Mouse (Mus musculus) forebrain, embryonic 12.5 days (tissue): ENCODE results near the gene Cd247. TPM values are rescaled to one million over a fixed set of nuclear protein-coding genes. Genes with fewer than 3 reads are reported as not detected.

ENCODE experiments used
- ATAC-seq: fragments of 200-750 bp; cut with Nextera tagmentation; 2 replicates; pipeline ENCODE4 v1.8.0; 2017; ENCODE audit warnings: moderate TSS enrichment; ENCODE audit not compliant: low FRiP score
- H3K27ac ChIP-seq: fragments of 300-500 bp; sonication (generic); 2 replicates; pipeline ENCODE4 v1.5.1; 2016; ENCODE audit warnings: mild to moderate bottlenecking
- H3K27me3 ChIP-seq: fragments of 300-500 bp; sonication (generic); 2 replicates; pipeline ENCODE4 v1.6.1; 2016; ENCODE audit warnings: mild to moderate bottlenecking
- H3K36me3 ChIP-seq: fragments of 300-500 bp; sonication (generic); replicated peaks from 2 replicates; pipeline ENCODE4 v1.6.1; 2016; ENCODE audit warnings: mild to moderate bottlenecking
- H3K4me1 ChIP-seq: fragments of 300-500 bp; sonication (generic); 2 replicates; pipeline ENCODE4 v1.6.1; 2016
- H3K4me2 ChIP-seq: fragments of 300-500 bp; sonication (generic); 2 replicates; pipeline ENCODE4 v1.6.1; 2016; ENCODE audit warnings: mild to moderate bottlenecking, moderate library complexity
- H3K4me3 ChIP-seq: fragments of 300-500 bp; sonication (generic); replicated peaks from 2 replicates; pipeline ENCODE4 v1.5.1; 2016; ENCODE audit warnings: mild to moderate bottlenecking
- H3K9ac ChIP-seq: fragments of 300-500 bp; sonication (generic); 2 replicates; pipeline ENCODE4 v1.6.1; 2016; ENCODE audit warnings: mild to moderate bottlenecking
- H3K9me3 ChIP-seq: fragments of 300-500 bp; sonication (generic); 2 replicates; pipeline ENCODE4 v1.6.1; 2016
- WGBS: fragments of 180-500 bp; shearing (Covaris S2); methylation state at CpG from one replicate; pipeline ENCODE4 v1.1.7; 2016; 5-methylcytosine and 5-hydroxymethylcytosine counted together
- polyA plus RNA-seq: library from polyadenylated mRNA; unstranded; fragments of >200 nt; fragmentation: Nextera tagmentation; extraction: Ambion mirVana; gene quantifications from 2 replicates; pipeline ENCODE4 v1.2.1, GENCODE M21; 2016

The Cd247 gene
- polyA plus RNA-seq, 1 experiment from 2014 or later, result 1.1 TPM

GRCm38 (mm10) chr1:165781426-165781825, 7.1 kb upstream of the Cd247 start:
- no peak for ATAC-seq
- peak overlapping the region; percentile 60 for H3K4me2 ChIP-seq
- no peak overlapping the region for H3K9ac ChIP-seq
- H3K36me3 ChIP-seq, result no peaks in the 10 kb centered on the region
- no peaks in the 10 kb centered on the region for H3K9me3 ChIP-seq
- H3K4me3 ChIP-seq, result no peak overlapping the region
- 84% methylated on average over 9 of the region's 9 CpGs for WGBS
- peaks cover 20% of the 10 kb centered on the region for H3K4me1 ChIP-seq
- no peak overlapping the region for H3K27ac ChIP-seq
- peaks cover 32% of the 10 kb centered on the region for H3K27me3 ChIP-seq

- Histone ChIP-seq H3K9me3 (no peaks in the 10 kb centered on the region), H3K4me3 (no peak overlapping the region), H3K4me1 (peaks cover 17% of the 10 kb centered on the region), H3K27ac (no peak overlapping the region), H3K4me2 (no peak overlapping the region), H3K36me3 (no peaks in the 10 kb centered on the region), H3K27me3 (peaks cover 27% of the 10 kb centered on the region), H3K9ac (no peak overlapping the region)
- WGBS, result 91% methylated on average over 12 of the region's 12 CpGs
- ATAC-seq, result no peak
Observed at GRCm38 (mm10) chr1:165781911-165782310, 6.6 kb upstream of the Cd247 start.

GRCm38 (mm10) chr1:165786296-165786695, 2.2 kb upstream of the Cd247 start:
- 58% methylated on average over 11 of the region's 11 CpGs for WGBS
- Histone ChIP-seq H3K4me2 (no peak overlapping the region), H3K27me3 (peaks cover 8% of the 10 kb centered on the region)

GRCm38 (mm10) chr1:165789066-165789660, 682 bp downstream of the Cd247 start:
- Histone ChIP-seq H3K4me3 (no peak overlapping the region), H3K36me3 (no peaks in the 10 kb centered on the region), H3K9ac (0 out of 2 replicates have a peak overlapping the region, but pooled peaks have one; percentile 25), H3K4me1 (peaks cover 7% of the 10 kb centered on the region), H3K27ac (no peak overlapping the region), H3K9me3 (no peaks in the 10 kb centered on the region), H3K27me3 (no peaks in the 10 kb centered on the region), H3K4me2 (no peak overlapping the region)
- no peak for ATAC-seq
- whole genome bisulfite sequencing, result 88% methylated on average over 17 of the region's 17 CpGs

More at GRCm38 (mm10) chr1:165786296-165786695, 2.2 kb upstream of the Cd247 start:
- Histone ChIP-seq H3K4me3 (no peak overlapping the region), H3K27ac (no peak overlapping the region), H3K9ac (no peak overlapping the region), H3K4me1 (peaks cover 7% of the 10 kb centered on the region), H3K9me3 (no peaks in the 10 kb centered on the region), H3K36me3 (no peaks in the 10 kb centered on the region)
- no peak for ATAC-seq

- H3K36me3 ChIP-seq, result no peaks in the 10 kb centered on the region
- no peaks in the 10 kb centered on the region for H3K9me3 ChIP-seq
- peaks cover 7% of the 10 kb centered on the region for H3K4me1 ChIP-seq
- WGBS, result 88% methylated on average over 6 of the region's 6 CpGs
- H3K27me3 ChIP-seq, result no peaks in the 10 kb centered on the region
- ATAC-seq, result no peak
- H3K4me3 ChIP-seq, result no peak overlapping the region
- no peak overlapping the region for H3K4me2 ChIP-seq
- no peak overlapping the region for H3K27ac ChIP-seq
- no peak overlapping the region for H3K9ac ChIP-seq
Observed at GRCm38 (mm10) chr1:165789963-165790362, 1.5 kb downstream of the Cd247 start.

GRCm38 (mm10) chr1:165790461-165791210, 2.2 kb downstream of the Cd247 start:
- WGBS, result 91% methylated on average over 17 of the region's 17 CpGs
- Histone ChIP-seq H3K9ac (no peak overlapping the region), H3K27me3 (peaks cover under 1% of the 10 kb centered on the region; the same call in 1 of the 2 replicates), H3K9me3 (no peaks in the 10 kb centered on the region), H3K4me3 (no peak overlapping the region), H3K36me3 (no peaks in the 10 kb centered on the region), H3K4me2 (no peak overlapping the region), H3K4me1 (peaks cover 7% of the 10 kb centered on the region), H3K27ac (no peak overlapping the region)
- no peak for ATAC-seq

- Histone ChIP-seq H3K4me3 (no peak overlapping the region), H3K9me3 (no peaks in the 10 kb centered on the region), H3K9ac (no peak overlapping the region), H3K4me1 (peaks cover 2% of the 10 kb centered on the region), H3K4me2 (no peak overlapping the region), H3K27ac (no peak overlapping the region), H3K27me3 (peaks cover 7% of the 10 kb centered on the region; the same call in 1 of the 2 replicates), H3K36me3 (no peaks in the 10 kb centered on the region)
- ATAC-seq, result no peak
- WGBS, result 86% methylated on average over 9 of the region's 9 CpGs
Observed at GRCm38 (mm10) chr1:165791411-165791810, 2.9 kb downstream of the Cd247 start.

- Histone ChIP-seq H3K36me3 (no peaks in the 10 kb centered on the region), H3K27me3 (peaks cover 11% of the 10 kb centered on the region), H3K9ac (no peak overlapping the region), H3K9me3 (no peaks in the 10 kb centered on the region), H3K4me3 (no peak overlapping the region), H3K4me1 (peaks cover 7% of the 10 kb centered on the region; the same call in 1 of the 2 replicates), H3K27ac (no peak overlapping the region), H3K4me2 (no peak overlapping the region)
- no peak for ATAC-seq
- WGBS, result 83% methylated on average over 11 of the region's 11 CpGs
Observed at GRCm38 (mm10) chr1:165801709-165802310, 13.3 kb downstream of the Cd247 start.

GRCm38 (mm10) chr1:165803107-165803506, 14.6 kb downstream of the Cd247 start:
- H3K27me3 ChIP-seq, result peaks cover 23% of the 10 kb centered on the region
- H3K4me1 ChIP-seq, result no peaks in the 10 kb centered on the region; the same call in 1 of the 2 replicates
- H3K36me3 ChIP-seq, result no peaks in the 10 kb centered on the region
- no peak overlapping the region for H3K4me2 ChIP-seq
- 88% methylated on average over 5 of the region's 5 CpGs for WGBS
- no peak overlapping the region for H3K4me3 ChIP-seq
- H3K9me3 ChIP-seq, result no peaks in the 10 kb centered on the region
- no peak overlapping the region for H3K9ac ChIP-seq
- ATAC-seq, result no peak
- H3K27ac ChIP-seq, result no peak overlapping the region

- H3K9me3 ChIP-seq, result no peaks in the 10 kb centered on the region
- H3K27ac ChIP-seq, result no peak overlapping the region
- peaks cover 30% of the 10 kb centered on the region for H3K27me3 ChIP-seq
- no peak overlapping the region for H3K4me3 ChIP-seq
- H3K36me3 ChIP-seq, result no peaks in the 10 kb centered on the region
- H3K4me2 ChIP-seq, result no peak overlapping the region
- no peak for ATAC-seq
- no peaks in the 10 kb centered on the region; the same call in 1 of the 2 replicates for H3K4me1 ChIP-seq
- H3K9ac ChIP-seq, result no peak overlapping the region
- 92% methylated on average over 4 of the region's 4 CpGs for WGBS
Observed at GRCm38 (mm10) chr1:165804133-165804532, 15.7 kb downstream of the Cd247 start.

GRCm38 (mm10) chr1:165810633-165811032, 22.2 kb downstream of the Cd247 start:
- H3K9ac ChIP-seq, result no peak overlapping the region
- ATAC-seq, result no peak
- no peaks in the 10 kb centered on the region for H3K36me3 ChIP-seq
- WGBS, result 73% methylated on average over 2 of the region's 2 CpGs
- H3K27ac ChIP-seq, result no peak overlapping the region
- no peak overlapping the region for H3K4me3 ChIP-seq
- H3K4me1 ChIP-seq, result peaks cover 25% of the 10 kb centered on the region
- H3K9me3 ChIP-seq, result no peaks in the 10 kb centered on the region
- H3K27me3 ChIP-seq, result peaks cover 72% of the 10 kb centered on the region
- H3K4me2 ChIP-seq, result no peak overlapping the region

- no peak overlapping the region for H3K27ac ChIP-seq
- WGBS, result 90% methylated on average over 5 of the region's 5 CpGs
- no peak overlapping the region for H3K4me3 ChIP-seq
- no peak overlapping the region for H3K9ac ChIP-seq
- peaks cover 25% of the 10 kb centered on the region for H3K4me1 ChIP-seq
- H3K4me2 ChIP-seq, result no peak overlapping the region
- H3K27me3 ChIP-seq, result peaks cover 77% of the 10 kb centered on the region
- H3K36me3 ChIP-seq, result no peaks in the 10 kb centered on the region
- H3K9me3 ChIP-seq, result no peaks in the 10 kb centered on the region
- ATAC-seq, result no peak
Observed at GRCm38 (mm10) chr1:165811170-165811569, 22.7 kb downstream of the Cd247 start.
